Mouse (Mus musculus): ENCODE data around the gene Tsku. TPM values are rescaled to one million over a fixed set of nuclear protein-coding genes. Genes with fewer than 3 reads are reported as not detected.

The Tsku gene
- polyA plus RNA-seq (2015; fragmentation: Nextera tagmentation; extraction: Ambion mirVana), result 6.6 and 9.4 TPM in 2 replicates

GRCm38 (mm10) chr7:98361063-98361652 lies at the start of gene Tsku:
TSS of gene Tsku (minus strand) at chr7:98361328.
- Histone ChIP-seq H3K9me3 (ENCODE audit: control insufficient read depth, low read length) (no peaks in the 10 kb centered on the region), H3K4me3 (ENCODE audit: low read length) (peak within 1 kb of the TSS; percentile 81), H3K27me3 (ENCODE audit: control insufficient read depth, insufficient read depth, low read depth, low read length) (no peaks in the 10 kb centered on the region), H3K4me2 (ENCODE audit: low read depth, low read length) (peak within 1 kb of the TSS; percentile 95), H3K36me3 (ENCODE audit: control insufficient read depth, insufficient read depth, low read length) (no peaks in the 10 kb centered on the region), H3K4me1 (replicated peaks; ENCODE audit: control insufficient read depth, insufficient read depth, low read length) (peaks cover 16% of the 10 kb centered on the region), H3K9ac (ENCODE audit: low read length) (peak within 1 kb of the TSS; percentile 79), H3K27ac (ENCODE audit: low read length) (peak within 1 kb of the TSS; percentile 88)
- WGBS, result under 1% methylated on average over 52 of the region's 52 CpGs
- ATAC-seq (ENCODE audit: low read depth), result peak; percentile 96

DNA sequence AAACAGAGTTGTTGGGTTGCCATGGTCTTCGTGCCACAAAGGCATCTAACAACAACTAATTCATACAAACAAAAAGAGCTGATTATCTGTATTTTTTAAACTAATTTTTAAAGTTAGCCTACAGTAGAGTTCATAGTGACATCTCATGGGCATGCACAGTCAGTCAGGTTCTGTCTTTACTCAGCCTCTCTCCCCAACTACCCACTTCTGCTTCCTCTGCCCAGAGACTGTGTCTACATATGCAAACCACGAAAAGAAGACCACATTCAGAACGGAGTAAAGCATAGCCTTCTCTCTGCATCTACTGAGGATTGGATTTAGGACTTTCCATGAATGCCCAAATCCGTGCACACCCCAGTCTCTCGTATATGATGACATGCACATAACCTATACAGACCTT lies 46.5 kb upstream of the Tsku start:
- WGBS, result 69% methylated on average over 5 of the region's 5 CpGs
- no peak overlapping the region for H3K4me2 ChIP-seq (ENCODE audit: low read depth, low read length)
- no peaks in the 10 kb centered on the region for H3K36me3 ChIP-seq (ENCODE audit: control insufficient read depth, insufficient read depth, low read length)
- H3K4me1 ChIP-seq (replicated peaks; ENCODE audit: control insufficient read depth, insufficient read depth, low read length), result no peaks in the 10 kb centered on the region
- H3K9me3 ChIP-seq (ENCODE audit: control insufficient read depth, low read length), result no peaks in the 10 kb centered on the region
- no peak overlapping the region for H3K27ac ChIP-seq (ENCODE audit: low read length)
- H3K9ac ChIP-seq (ENCODE audit: low read length), result no peak overlapping the region
- no peaks in the 10 kb centered on the region for H3K27me3 ChIP-seq (ENCODE audit: control insufficient read depth, insufficient read depth, low read depth, low read length)
- no peak for ATAC-seq (ENCODE audit: low read depth)
- no peak overlapping the region for H3K4me3 ChIP-seq (ENCODE audit: low read length)

DNA sequence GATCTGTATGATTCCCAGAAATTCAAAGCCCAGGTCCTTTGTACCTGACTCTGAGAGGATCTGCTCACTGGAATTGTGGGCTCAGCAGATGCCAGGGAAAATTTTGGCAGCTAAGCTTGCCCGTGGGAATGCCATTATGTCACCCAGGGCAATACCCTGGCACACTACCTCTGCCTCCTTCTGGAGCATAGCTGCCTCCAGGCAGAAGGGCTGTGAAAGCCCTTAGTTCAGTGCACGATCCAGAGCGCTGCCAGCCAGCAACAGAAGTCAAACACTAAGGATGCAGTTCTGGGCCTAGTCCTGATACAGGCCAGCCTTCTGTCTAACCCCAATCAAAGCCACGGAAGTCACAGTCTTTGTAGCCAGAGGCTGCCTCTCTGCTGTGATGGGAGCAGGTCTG lies 42.9 kb upstream of the Tsku start:
- Histone ChIP-seq H3K36me3 (ENCODE audit: control insufficient read depth, insufficient read depth, low read length) (no peaks in the 10 kb centered on the region), H3K27ac (ENCODE audit: low read length) (no peak overlapping the region), H3K4me1 (replicated peaks; ENCODE audit: control insufficient read depth, insufficient read depth, low read length) (no peaks in the 10 kb centered on the region), H3K27me3 (ENCODE audit: control insufficient read depth, insufficient read depth, low read depth, low read length) (no peaks in the 10 kb centered on the region), H3K9ac (ENCODE audit: low read length) (no peak overlapping the region), H3K4me2 (ENCODE audit: low read depth, low read length) (no peak overlapping the region), H3K9me3 (ENCODE audit: control insufficient read depth, low read length) (no peaks in the 10 kb centered on the region), H3K4me3 (ENCODE audit: low read length) (no peak overlapping the region)
- WGBS, result 75% methylated on average over 4 of the region's 4 CpGs
- no peak for ATAC-seq (ENCODE audit: low read depth)

- no peak for ATAC-seq (ENCODE audit: low read depth)
- WGBS, result 72% methylated on average over 15 of the region's 15 CpGs
These were observed 41.8 kb upstream of the Tsku start for GRCm38 (mm10) chr7:98402582-98403574.

GRCm38 (mm10) chr7:98392466-98393201 lies 31.5 kb upstream of the Tsku start:
- no peak overlapping the region for H3K4me2 ChIP-seq (ENCODE audit: low read depth, low read length)
- peaks cover 8% of the 10 kb centered on the region for H3K4me1 ChIP-seq (replicated peaks; ENCODE audit: control insufficient read depth, insufficient read depth, low read length)
- ATAC-seq (ENCODE audit: low read depth), result no peak
- no peak overlapping the region for H3K4me3 ChIP-seq (ENCODE audit: low read length)
- no peaks in the 10 kb centered on the region for H3K27me3 ChIP-seq (ENCODE audit: control insufficient read depth, insufficient read depth, low read depth, low read length)
- no peak overlapping the region for H3K9ac ChIP-seq (ENCODE audit: low read length)
- H3K36me3 ChIP-seq (ENCODE audit: control insufficient read depth, insufficient read depth, low read length), result no peaks in the 10 kb centered on the region
- no peaks in the 10 kb centered on the region for H3K9me3 ChIP-seq (ENCODE audit: control insufficient read depth, low read length)
- H3K27ac ChIP-seq (ENCODE audit: low read length), result no peak overlapping the region
- 81% methylated on average over 8 of the region's 8 CpGs for WGBS

More at GRCm38 (mm10) chr7:98402582-98403574, 41.8 kb upstream of the Tsku start:
- Histone ChIP-seq H3K4me3 (ENCODE audit: low read length) (no peak overlapping the region), H3K27ac (ENCODE audit: low read length) (no peak overlapping the region), H3K36me3 (ENCODE audit: control insufficient read depth, insufficient read depth, low read length) (no peaks in the 10 kb centered on the region), H3K4me1 (replicated peaks; ENCODE audit: control insufficient read depth, insufficient read depth, low read length) (no peaks in the 10 kb centered on the region), H3K27me3 (ENCODE audit: control insufficient read depth, insufficient read depth, low read depth, low read length) (no peaks in the 10 kb centered on the region), H3K4me2 (ENCODE audit: low read depth, low read length) (no peak overlapping the region), H3K9ac (ENCODE audit: low read length) (no peak overlapping the region), H3K9me3 (ENCODE audit: control insufficient read depth, low read length) (no peaks in the 10 kb centered on the region)

DNA sequence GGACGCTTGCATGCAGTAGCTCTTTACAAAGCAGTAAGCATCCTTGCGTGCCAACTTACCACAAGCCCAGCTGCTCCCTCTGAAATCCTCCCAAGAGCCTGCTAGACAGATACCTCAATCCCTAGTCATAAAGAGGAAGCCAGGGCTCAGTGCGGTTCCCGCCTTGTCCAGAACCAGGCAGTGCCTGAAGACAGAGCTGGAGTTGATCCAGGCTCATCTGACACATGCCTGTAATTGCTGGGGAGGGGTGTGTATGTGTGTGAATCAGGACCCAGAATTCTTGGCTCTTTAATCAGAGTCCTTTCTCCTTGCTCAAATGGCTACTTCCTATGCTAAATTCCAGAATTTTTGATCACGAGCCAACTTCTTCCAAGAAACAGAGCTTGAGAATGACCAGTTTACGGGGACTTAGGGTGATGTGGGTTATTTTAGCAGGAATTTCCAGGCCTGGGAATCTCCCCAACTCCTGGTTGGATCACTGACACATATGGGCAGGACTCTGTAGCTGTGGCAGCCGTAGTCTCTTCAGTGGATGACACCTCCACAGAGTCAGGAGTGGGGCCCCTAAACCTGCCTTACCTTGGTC lies 30.3 kb upstream of the Tsku start:
- Histone ChIP-seq H3K9ac (ENCODE audit: low read length) (no peak overlapping the region), H3K4me3 (ENCODE audit: low read length) (no peak overlapping the region), H3K27me3 (ENCODE audit: control insufficient read depth, insufficient read depth, low read depth, low read length) (no peaks in the 10 kb centered on the region), H3K9me3 (ENCODE audit: control insufficient read depth, low read length) (no peaks in the 10 kb centered on the region), H3K4me1 (replicated peaks; ENCODE audit: control insufficient read depth, insufficient read depth, low read length) (peaks cover 8% of the 10 kb centered on the region), H3K36me3 (ENCODE audit: control insufficient read depth, insufficient read depth, low read length) (no peaks in the 10 kb centered on the region), H3K27ac (ENCODE audit: low read length) (no peak overlapping the region), H3K4me2 (ENCODE audit: low read depth, low read length) (no peak overlapping the region)
- WGBS, result 36% methylated on average over 7 of the region's 7 CpGs
- ATAC-seq (ENCODE audit: low read depth), result peak; percentile 72

GRCm38 (mm10) chr7:98390486-98390885 lies 29.4 kb upstream of the Tsku start:
- ATAC-seq (ENCODE audit: low read depth), result no peak
- Histone ChIP-seq H3K36me3 (ENCODE audit: control insufficient read depth, insufficient read depth, low read length) (no peaks in the 10 kb centered on the region), H3K27me3 (ENCODE audit: control insufficient read depth, insufficient read depth, low read depth, low read length) (no peaks in the 10 kb centered on the region), H3K4me1 (replicated peaks; ENCODE audit: control insufficient read depth, insufficient read depth, low read length) (peaks cover 8% of the 10 kb centered on the region), H3K9me3 (ENCODE audit: control insufficient read depth, low read length) (no peaks in the 10 kb centered on the region), H3K9ac (ENCODE audit: low read length) (no peak overlapping the region), H3K4me3 (ENCODE audit: low read length) (no peak overlapping the region), H3K27ac (ENCODE audit: low read length) (no peak overlapping the region), H3K4me2 (ENCODE audit: low read depth, low read length) (no peak overlapping the region)
- WGBS, result 69% methylated on average over 2 of the region's 2 CpGs

DNA sequence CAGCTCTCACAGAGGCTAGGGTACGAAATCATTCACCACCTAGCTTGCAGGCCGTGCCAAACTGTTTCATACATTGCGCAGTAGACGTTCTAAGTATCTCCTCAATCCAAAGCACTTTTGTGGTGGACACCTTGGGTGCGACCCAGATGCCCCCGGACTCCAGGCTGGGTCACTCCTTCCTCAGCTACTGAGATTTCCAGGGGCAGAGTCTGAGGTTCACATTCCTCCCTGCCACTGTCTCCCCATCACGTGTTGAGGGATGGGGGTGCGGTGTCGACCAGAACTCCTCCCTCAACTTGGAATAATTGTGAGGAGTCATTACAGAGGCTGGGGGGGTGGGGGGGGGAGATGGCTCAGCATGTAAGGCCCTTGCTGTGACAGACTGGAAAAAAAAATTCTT lies 28.5 kb upstream of the Tsku start:
- no peak overlapping the region for H3K9ac ChIP-seq (ENCODE audit: low read length)

More for the DNA sequence above, 28.5 kb upstream of the Tsku start:
- Histone ChIP-seq H3K4me3 (ENCODE audit: low read length) (no peak overlapping the region), H3K27ac (ENCODE audit: low read length) (no peak overlapping the region), H3K4me2 (ENCODE audit: low read depth, low read length) (no peak overlapping the region), H3K4me1 (replicated peaks; ENCODE audit: control insufficient read depth, insufficient read depth, low read length) (peaks cover 8% of the 10 kb centered on the region), H3K36me3 (ENCODE audit: control insufficient read depth, insufficient read depth, low read length) (no peaks in the 10 kb centered on the region), H3K27me3 (ENCODE audit: control insufficient read depth, insufficient read depth, low read depth, low read length) (no peaks in the 10 kb centered on the region), H3K9me3 (ENCODE audit: control insufficient read depth, low read length) (no peaks in the 10 kb centered on the region)
- ATAC-seq (ENCODE audit: low read depth), result no peak
- WGBS, result 82% methylated on average over 9 of the region's 9 CpGs
